In the genomic region with DNA sequence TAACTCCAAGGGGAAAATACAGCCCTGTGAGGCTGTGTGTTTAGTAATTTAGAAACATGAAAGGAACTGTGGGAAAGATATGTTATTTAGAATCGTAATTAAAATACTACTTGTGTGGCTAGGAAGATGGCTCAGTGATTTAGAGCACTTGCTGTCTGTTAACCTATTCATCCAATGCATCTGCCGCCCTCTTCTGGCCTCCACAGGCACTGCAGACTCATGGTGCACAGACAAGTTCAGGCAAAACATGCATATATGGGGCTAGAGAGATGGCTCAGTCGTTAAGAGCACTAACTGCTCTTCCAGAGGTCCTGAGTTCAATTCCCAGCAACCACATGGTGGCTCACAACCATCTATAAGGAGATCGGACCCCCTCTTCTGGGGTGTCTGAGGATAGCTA, we compare ENCODE assay signal across 8 mouse cellular contexts. TPM values are rescaled to one million over a fixed set of nuclear protein-coding genes. Genes with fewer than 3 reads are reported as not detected.
A peak's percentile ranks its signal among the peaks of the same experiment; 100 is the strongest.
DNase-seq lines count a peak whose midpoint lies in the region.

No protein-coding gene starts in this region.

- intact Hi-C loops in left cerebral cortex, postnatal 4 days (cut with DNase I) = no loop called here

- DNase-seq in adrenal gland, postnatal 14 days = peak; percentile 63
- no peak for DNase-seq in adrenal gland, postnatal 4 days (ENCODE audit: low spot score in 2 of 2)
- DNase-seq in left cerebral cortex, postnatal 4 days = peak; percentile 50
- no peak for DNase-seq in left cerebral cortex, adult 9 months (ENCODE audit: low spot score in 2 of 2)
- peak; percentile 43 for DNase-seq in c-Kit-positive CD71-negative TER-119-negative erythroid progenitor cells, embryonic 14.5 days (ENCODE audit: low read depth)
- peak; percentile 75 for DNase-seq in lung, postnatal 10 days
- no peak for DNase-seq in frontal cortex, adult 2 months (ENCODE audit: extremely low spot score in 1 of 2, low spot score in 1 of 2)
- DNase-seq in layer of hippocampus, postnatal 14 days (ENCODE audit: low spot score in 2 of 2) = no peak

RNA-seq across cellular contexts. Expression of gene She, which starts 11.1 kb away (rescaled TPM):
- 11.7 and 14.1 TPM in 2 replicates for total RNA-seq in adrenal gland, postnatal 14 days (2021)
- total RNA-seq in adrenal gland, postnatal 4 days (2021) = 10 to 100 TPM; 16.2 to 16.9 TPM
- total RNA-seq in left cerebral cortex, postnatal 4 days (2021) = 1 to 10 TPM; 3.0 to 3.4 TPM
- 2.0 and 2.4 TPM in 2 replicates for polyA plus RNA-seq in frontal cortex, adult 2 months (2012; rRNA removed)
- 1 to 10 TPM; 3.4 to 3.5 TPM for total RNA-seq in layer of hippocampus, postnatal 14 days (2021)

Comparison
In these comparisons a context has a peak if more than half of its experiments do, and no peak if none do; other contexts are left out.
1. DNase-seq: peak in adrenal gland, postnatal 14 days (single experiment), left cerebral cortex, postnatal 4 days (single experiment), c-Kit-positive CD71-negative TER-119-negative erythroid progenitor cells, embryonic 14.5 days (single experiment) and lung, postnatal 10 days (single experiment); none in adrenal gland, postnatal 4 days (0 of 2), left cerebral cortex, adult 9 months (0 of 2), frontal cortex, adult 2 months (0 of 2) and layer of hippocampus, postnatal 14 days (0 of 2).